Mouse (Mus musculus): ENCODE results near the gene Acsm5. TPM values are rescaled to one million over a fixed set of nuclear protein-coding genes. Genes with fewer than 3 reads are reported as not detected.

Gene Acsm5
- total and polyA plus RNA-seq, 3 experiments: not detected

- Histone ChIP-seq H3K9ac (ENCODE audit: control insufficient read depth, low read depth, low read length, poor library complexity, severe bottlenecking) (no peak overlapping the region), H3K27me3 (ENCODE audit: control insufficient read depth in 1 of 2, insufficient read depth in 2 of 2, low read length in 2 of 2) (no peaks in the 10 kb centered on the region), H3K4me1 (ENCODE audit: control insufficient read depth in 1 of 2, insufficient read depth in 2 of 2, low read length in 2 of 2) (no peaks in the 10 kb centered on the region), H3K9me3 (replicated peaks; ENCODE audit: insufficient read depth, low read length) (no peaks in the 10 kb centered on the region), H3K27ac (ENCODE audit: control insufficient read depth, low read depth, low read length) (no peak overlapping the region), H3K79me2 (ENCODE audit: control insufficient read depth, insufficient read depth, low read length, poor library complexity) (no peaks in the 10 kb centered on the region), H3K36me3 (ENCODE audit: control insufficient read depth in 1 of 2, insufficient read depth in 2 of 2, low read length in 2 of 2) (no peaks in the 10 kb centered on the region), H3K4me3 (ENCODE audit: control insufficient read depth in 1 of 2, insufficient read depth in 1 of 2, low read depth in 2 of 2, low read length in 2 of 2) (no peak overlapping the region)
- TF ChIP-seq JUND (IDR thresholded peaks at IDR 0.05; ENCODE audit: low read depth, low read length) (no peak), CTCF (IDR thresholded peaks at IDR 0.05 in 2 of 3, conservative IDR thresholded peaks at IDR 0.05 in 1 of 3; ENCODE audit: control insufficient read depth in 1 of 3, insufficient read depth in 1 of 3, low read depth in 2 of 3, low read length in 3 of 3, poor library complexity in 1 of 3, severe bottlenecking in 1 of 3) (no peak), NELFE (IDR thresholded peaks at IDR 0.05; ENCODE audit: low read depth, low read length) (no peak), ZC3H11A (IDR thresholded peaks at IDR 0.05; ENCODE audit: low read depth, low read length) (no peak), KAT2A (conservative IDR thresholded peaks at IDR 0.05; ENCODE audit: low read depth, low read length) (no peak), GABPA (IDR thresholded peaks at IDR 0.05; ENCODE audit: low read depth, low read length) (no peak), ZMIZ1 (IDR thresholded peaks at IDR 0.05; ENCODE audit: low read depth, low read length) (no peak), CHD1 (IDR thresholded peaks at IDR 0.05; ENCODE audit: low read depth, low read length) (no peak), TCF12 (IDR thresholded peaks at IDR 0.05; ENCODE audit: low read depth, low read length) (no peak), TAL1 (IDR thresholded peaks at IDR 0.05; ENCODE audit: low read length) (no peak), E2F4 (IDR thresholded peaks at IDR 0.05; ENCODE audit: borderline replicate concordance, low read depth, low read length) (no peak)
- DNase-seq (ENCODE audit: low read depth, low spot score): no peak
These were observed 8.1 kb upstream of the Acsm5 start for GRCm38 (mm10) chr7:119511143-119511542.

GRCm38 (mm10) chr7:119513056-119513455, 6.2 kb upstream of the Acsm5 start:
- Histone ChIP-seq H3K27ac (ENCODE audit: control insufficient read depth, low read depth, low read length) (no peak overlapping the region), H3K36me3 (ENCODE audit: control insufficient read depth in 1 of 2, insufficient read depth in 2 of 2, low read length in 2 of 2) (no peaks in the 10 kb centered on the region), H3K4me3 (ENCODE audit: control insufficient read depth in 1 of 2, insufficient read depth in 1 of 2, low read depth in 2 of 2, low read length in 2 of 2) (no peak overlapping the region), H3K4me1 (ENCODE audit: control insufficient read depth in 1 of 2, insufficient read depth in 2 of 2, low read length in 2 of 2) (no peaks in the 10 kb centered on the region), H3K27me3 (ENCODE audit: control insufficient read depth in 1 of 2, insufficient read depth in 2 of 2, low read length in 2 of 2) (no peaks in the 10 kb centered on the region), H3K79me2 (ENCODE audit: control insufficient read depth, insufficient read depth, low read length, poor library complexity) (no peaks in the 10 kb centered on the region), H3K9me3 (replicated peaks; ENCODE audit: insufficient read depth, low read length) (no peaks in the 10 kb centered on the region), H3K9ac (ENCODE audit: control insufficient read depth, low read depth, low read length, poor library complexity, severe bottlenecking) (no peak overlapping the region)
- TF ChIP-seq MYC (IDR thresholded peaks at IDR 0.05; ENCODE audit: low read depth, low read length) (no peak), RAD21 (IDR thresholded peaks at IDR 0.05; ENCODE audit: low read depth, low read length) (peak; percentile 72), BHLHE40 (IDR thresholded peaks at IDR 0.05; ENCODE audit: borderline replicate concordance, low read depth, low read length) (no peak), CTCF (IDR thresholded peaks at IDR 0.05 in 2 of 3, conservative IDR thresholded peaks at IDR 0.05 in 1 of 3; ENCODE audit: control insufficient read depth in 1 of 3, insufficient read depth in 1 of 3, low read depth in 2 of 3, low read length in 3 of 3, poor library complexity in 1 of 3, severe bottlenecking in 1 of 3) (peak; percentile 80 to 89 (median 84)), POLR2A (IDR thresholded peaks at IDR 0.05; ENCODE audit: control insufficient read depth in 1 of 2, insufficient read depth in 1 of 2, low read depth in 1 of 2, low read length in 2 of 2, poor library complexity in 1 of 2) (no peak), TAL1 (IDR thresholded peaks at IDR 0.05; ENCODE audit: low read length) (no peak), MYB (IDR thresholded peaks at IDR 0.05; ENCODE audit: low read depth, low read length) (no peak), UBTF (IDR thresholded peaks at IDR 0.05; ENCODE audit: borderline replicate concordance, insufficient read depth, low read depth, low read length) (no peak), NRF1 (IDR thresholded peaks at IDR 0.05; ENCODE audit: insufficient read depth, low read depth, low read length, poor library complexity, severe bottlenecking) (no peak), ZC3H11A (IDR thresholded peaks at IDR 0.05; ENCODE audit: low read depth, low read length) (peak; percentile 62), MAFK (IDR thresholded peaks at IDR 0.05; ENCODE audit: borderline replicate concordance, low read depth, low read length) (no peak), SMC3 (IDR thresholded peaks at IDR 0.05; ENCODE audit: low read depth, low read length) (peak; percentile 79), POLR2AphosphoS5 (IDR thresholded peaks at IDR 0.05; ENCODE audit: borderline replicate concordance, low read depth, low read length) (no peak)
- DNase-seq (ENCODE audit: low read depth, low spot score): peak; percentile 67
